Mouse (Mus musculus) ES-E14 (cell line): Measurements from ENCODE around the gene Cenps.

Experiments used
- CHD2 ChIP-seq: IDR thresholded peaks from 2 replicates; pipeline ENCODE4 v1.6.1; 2014; ENCODE audit warnings: mild to moderate bottlenecking, low read depth, low read length, inconsistent platforms
- HCFC1 ChIP-seq: IDR thresholded peaks from 2 replicates; pipeline ENCODE4 v1.6.1; 2012; ENCODE audit warnings: low read length, inconsistent platforms, borderline replicate concordance; ENCODE audit not compliant: insufficient read depth
- MAFK ChIP-seq: IDR thresholded peaks from 2 replicates; pipeline ENCODE4 v1.6.1; 2014; ENCODE audit warnings: mild to moderate bottlenecking, low read depth, low read length, inconsistent platforms; ENCODE audit not compliant: insufficient read depth
- ZC3H11A ChIP-seq: IDR thresholded peaks from 2 replicates; pipeline ENCODE4 v1.6.1; 2012; ENCODE audit warnings: low read depth, mild to moderate bottlenecking, inconsistent platforms, low read length, borderline replicate concordance
- ZNF384 ChIP-seq: IDR thresholded peaks from 2 replicates; pipeline ENCODE4 v1.6.1; 2012; ENCODE audit warnings: low read depth, low read length, inconsistent platforms

GRCm38 (mm10) chr4:149138515-149138914 is 1.1 kb upstream of the Cenps start:
- no peak for TF ChIP-seq MAFK
- no peak for TF ChIP-seq HCFC1
- TF ChIP-seq ZC3H11A, result no peak
- TF ChIP-seq ZNF384, result no peak
- TF ChIP-seq CHD2, result no peak
